Mouse (Mus musculus): ENCODE measurements around the gene Rab40c.

DNA sequence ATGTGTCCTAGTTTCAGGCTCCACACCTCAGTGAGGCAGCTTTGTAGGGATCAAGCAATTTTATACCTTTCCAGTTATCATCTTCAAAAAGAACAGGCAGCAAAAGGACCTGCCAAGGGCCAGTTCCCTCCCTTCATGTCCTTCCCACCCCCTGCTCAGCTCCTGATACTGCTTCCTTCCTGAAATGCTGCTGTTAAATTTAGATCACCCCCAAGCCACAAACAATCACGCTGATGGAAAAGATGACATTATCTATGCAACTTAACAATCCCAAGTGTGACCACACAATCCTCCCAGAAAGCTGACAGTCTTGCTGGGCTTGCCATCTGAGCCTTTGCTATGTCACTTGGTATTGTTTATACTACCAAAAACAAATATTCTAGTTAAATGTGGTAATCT, 5.7 kb downstream of the Rab40c start:
- TF ChIP-seq CTCF (IDR thresholded peaks at IDR 0.05; ENCODE audit: low read depth) (no peak), EP300 (IDR thresholded peaks at IDR 0.05; ENCODE audit: low read depth) (no peak)

Measured in heart, postnatal 0 days (tissue).